Mouse (Mus musculus) myocyte (in vitro differentiated cells): ENCODE results near the gene Cadm4. TPM values are rescaled to one million over a fixed set of nuclear protein-coding genes. Genes with fewer than 3 reads are reported as not detected.
"Not testable (repeated sequence)": the region's sequence is repeated elsewhere in the genome, so short reads cannot be mapped to it uniquely, and the experiment has no call there.

Experiments
- H3K27me3 ChIP-seq: one replicate; pipeline ENCODE4 v1.6.1; 2011; ENCODE audit not compliant: control insufficient read depth, insufficient read depth, insufficient read length
- H3K36me3 ChIP-seq: one replicate; pipeline ENCODE4 v1.6.1; 2011; ENCODE audit not compliant: control insufficient read depth, insufficient read depth
- H3K4me2 ChIP-seq: one replicate; pipeline ENCODE4 v1.6.1; 2011; ENCODE audit warnings: low read depth, control low read depth
- H3K4me3 ChIP-seq: one replicate; pipeline ENCODE4 v1.5.1; 2011; ENCODE audit warnings: mild to moderate bottlenecking, control low read depth, moderate library complexity
- H3K79me2 ChIP-seq: one replicate; pipeline ENCODE4 v1.6.1; 2011; ENCODE audit not compliant: control insufficient read depth, insufficient read depth
- H3ac ChIP-seq: one replicate; pipeline ENCODE4 v1.6.1; 2011; ENCODE audit not compliant: control insufficient read depth, insufficient read length
- CEBPB ChIP-seq: IDR thresholded peaks from 2 replicates; pipeline ENCODE4 v1.6.1; 2011; ENCODE audit warnings: mild to moderate bottlenecking, moderate library complexity; ENCODE audit not compliant: poor library complexity, insufficient read depth, severe bottlenecking
- E2F4 ChIP-seq: IDR thresholded peaks from one replicate; pipeline ENCODE4 v1.6.1; 2011; ENCODE audit warnings: mild to moderate bottlenecking, control low read depth, moderate library complexity; ENCODE audit not compliant: insufficient read depth
- MAX ChIP-seq: IDR thresholded peaks from one replicate; pipeline ENCODE4 v1.6.1; 2011; ENCODE audit warnings: low read depth, mild to moderate bottlenecking, control low read depth
- MYOD1 ChIP-seq, 3 experiments: IDR thresholded peaks; one replicate each; pipeline ENCODE4 v1.6.1; 2011; ENCODE audit warnings: control low read depth in 2 of 3, low read depth in 2 of 3, mild to moderate bottlenecking in 2 of 3, moderate library complexity in 1 of 3; ENCODE audit not compliant: insufficient read length in 2 of 3, control insufficient read depth in 1 of 3
- MYOG ChIP-seq, 3 experiments: IDR thresholded peaks; one replicate each; pipeline ENCODE4 v1.6.1; 2011; ENCODE audit warnings: control low read depth in 2 of 3, low read depth in 2 of 3, mild to moderate bottlenecking in 2 of 3; ENCODE audit not compliant: insufficient read length in 2 of 3, control insufficient read depth in 1 of 3, insufficient read depth in 1 of 3
- POLR2A ChIP-seq: IDR thresholded peaks from one replicate; pipeline ENCODE4 v1.6.1; 2011; ENCODE audit warnings: low read depth, mild to moderate bottlenecking, control low read depth, moderate library complexity; ENCODE audit not compliant: insufficient read length
- POLR2AphosphoS2 ChIP-seq: IDR thresholded peaks from one replicate; pipeline ENCODE4 v1.6.1; 2011; ENCODE audit warnings: low read depth, control low read depth; ENCODE audit not compliant: insufficient read length
- REST ChIP-seq: IDR thresholded peaks from one replicate; pipeline ENCODE4 v1.6.1; 2011; ENCODE audit warnings: mild to moderate bottlenecking, control low read depth, moderate library complexity; ENCODE audit not compliant: insufficient read depth, insufficient read length
- SRF ChIP-seq: IDR thresholded peaks from one replicate; pipeline ENCODE4 v1.6.1; 2011; ENCODE audit warnings: low read depth; ENCODE audit not compliant: control insufficient read depth, insufficient read length
- TCF12 ChIP-seq: IDR thresholded peaks from one replicate; pipeline ENCODE4 v1.6.1; 2011; ENCODE audit warnings: mild to moderate bottlenecking, control low read depth; ENCODE audit not compliant: poor library complexity, insufficient read depth, severe bottlenecking
- TCF3 ChIP-seq: IDR thresholded peaks from one replicate; pipeline ENCODE4 v1.6.1; 2011; ENCODE audit warnings: low read depth, control low read depth; ENCODE audit not compliant: insufficient read length
- USF1 ChIP-seq: IDR thresholded peaks from one replicate; pipeline ENCODE4 v1.6.1; 2011; ENCODE audit warnings: low read depth, mild to moderate bottlenecking, control low read depth, moderate library complexity
- polyA plus RNA-seq: library from polyadenylated mRNA; unstranded; fragments of >200 nt; fragmentation: generic; extraction: Trizol; gene quantifications from one replicate; pipeline ENCODE4 v1.2.1, GENCODE M21; 2012; ENCODE audit warnings: missing spikeins

Gene Cadm4
- polyA plus RNA-seq, 1 experiment = 54.4 TPM

GRCm38 (mm10) chr7:24482208-24483020, 591 bp downstream of the Cadm4 start:
- Histone ChIP-seq H3K4me3 (peak overlapping the region; percentile 37), H3K79me2 (peaks cover 6% of the 10 kb centered on the region), H3K36me3 (no peaks in the 10 kb centered on the region), H3ac (peak overlapping the region; percentile 53), H3K27me3 (no peaks in the 10 kb centered on the region), H3K4me2 (peak overlapping the region; percentile 63)
- TF ChIP-seq MAX (no peak), USF1 (no peak), POLR2A (no peak), MYOG (IDR thresholded peaks at IDR 0.05; ENCODE audit: control insufficient read depth in 1 of 3, insufficient read depth in 1 of 3, insufficient read length in 2 of 3, low read depth in 2 of 3) (no peak), TCF12 (no peak), SRF (no peak), TCF3 (no peak)

- Histone ChIP-seq H3K4me3 (peak overlapping the region; percentile 37), H3K4me2 (peak overlapping the region; percentile 63)
- not testable (repeated sequence) for H3K36me3 ChIP-seq, H3K79me2 ChIP-seq, H3ac ChIP-seq, H3K27me3 ChIP-seq
These were observed 1.5 kb downstream of the Cadm4 start for GRCm38 (mm10) chr7:24483291-24483690.

- H3ac ChIP-seq = no peak overlapping the region
- H3K27me3 ChIP-seq = no peaks in the 10 kb centered on the region
- peaks cover 6% of the 10 kb centered on the region for H3K79me2 ChIP-seq
- no peak for TF ChIP-seq REST
- TF ChIP-seq POLR2AphosphoS2 = no peak
- TF ChIP-seq MAX = no peak
- no peak for TF ChIP-seq SRF
- TF ChIP-seq CEBPB = no peak
- TF ChIP-seq USF1 = no peak
- no peak for TF ChIP-seq TCF3
- no peak for TF ChIP-seq MYOD1 (IDR thresholded peaks at IDR 0.05; ENCODE audit: control insufficient read depth in 1 of 3, insufficient read length in 2 of 3, low read depth in 2 of 3)
- TF ChIP-seq MYOG (IDR thresholded peaks at IDR 0.05; ENCODE audit: control insufficient read depth in 1 of 3, insufficient read depth in 1 of 3, insufficient read length in 2 of 3, low read depth in 2 of 3) = no peak
- TF ChIP-seq POLR2A = no peak
- TF ChIP-seq TCF12 = no peak
- TF ChIP-seq E2F4 = no peak
- H3K4me2 ChIP-seq = peak overlapping the region; percentile 53
- no peaks in the 10 kb centered on the region for H3K36me3 ChIP-seq
- H3K4me3 ChIP-seq = no peak overlapping the region
These were observed 3.7 kb downstream of the Cadm4 start for GRCm38 (mm10) chr7:24485481-24485880.

GRCm38 (mm10) chr7:24486654-24487130, 4.9 kb downstream of the Cadm4 start:
- peak overlapping the region; percentile 53 for H3K4me2 ChIP-seq
- no peak overlapping the region for H3K4me3 ChIP-seq
- H3ac ChIP-seq = no peak overlapping the region
- H3K36me3 ChIP-seq = no peaks in the 10 kb centered on the region
- H3K27me3 ChIP-seq = no peaks in the 10 kb centered on the region
- peaks cover 6% of the 10 kb centered on the region for H3K79me2 ChIP-seq
- no peak for TF ChIP-seq CEBPB
- TF ChIP-seq TCF12 = no peak
- no peak for TF ChIP-seq POLR2AphosphoS2
- TF ChIP-seq REST = no peak
- no peak for TF ChIP-seq SRF
- TF ChIP-seq TCF3 = no peak
- TF ChIP-seq E2F4 = no peak
- no peak for TF ChIP-seq USF1
- no peak for TF ChIP-seq MYOG (IDR thresholded peaks at IDR 0.05; ENCODE audit: control insufficient read depth in 1 of 3, insufficient read depth in 1 of 3, insufficient read length in 2 of 3, low read depth in 2 of 3)
- no peak for TF ChIP-seq MAX
- no peak for TF ChIP-seq MYOD1 (IDR thresholded peaks at IDR 0.05; ENCODE audit: control insufficient read depth in 1 of 3, insufficient read length in 2 of 3, low read depth in 2 of 3)
- no peak for TF ChIP-seq POLR2A

GRCm38 (mm10) chr7:24487403-24487802, 5.6 kb downstream of the Cadm4 start:
- no peaks in the 10 kb centered on the region for H3K27me3 ChIP-seq
- no peak overlapping the region for H3ac ChIP-seq
- H3K4me3 ChIP-seq = no peak overlapping the region
- H3K79me2 ChIP-seq = peaks cover 6% of the 10 kb centered on the region
- no peak for TF ChIP-seq USF1
- no peak for TF ChIP-seq TCF3
- TF ChIP-seq REST = no peak
- no peak for TF ChIP-seq MYOD1 (IDR thresholded peaks at IDR 0.05; ENCODE audit: control insufficient read depth in 1 of 3, insufficient read length in 2 of 3, low read depth in 2 of 3)
- no peak for TF ChIP-seq MYOG (IDR thresholded peaks at IDR 0.05; ENCODE audit: control insufficient read depth in 1 of 3, insufficient read depth in 1 of 3, insufficient read length in 2 of 3, low read depth in 2 of 3)
- no peak for TF ChIP-seq POLR2AphosphoS2
- no peak for TF ChIP-seq TCF12
- no peak for TF ChIP-seq CEBPB
- TF ChIP-seq MAX = no peak
- TF ChIP-seq SRF = no peak
- no peak overlapping the region for H3K4me2 ChIP-seq
- H3K36me3 ChIP-seq = no peaks in the 10 kb centered on the region
